Mouse (Mus musculus): ENCODE measurements around the gene Bcl2l1. TPM values are rescaled to one million over a fixed set of nuclear protein-coding genes. Genes with fewer than 3 reads are reported as not detected.

The Bcl2l1 gene
- polyA plus RNA-seq, 1 experiment from 2014 or later = 155 TPM

- H3K9ac ChIP-seq = peak overlapping the region; percentile 94
- ATAC-seq (ENCODE audit: low FRiP score) = peak; percentile 83
- WGBS = 1% methylated on average over 31 of the region's 31 CpGs
- H3K9me3 ChIP-seq (replicated peaks) = no peaks in the 10 kb centered on the region
- H3K4me1 ChIP-seq = peaks cover 43% of the 10 kb centered on the region
- no peaks in the 10 kb centered on the region for H3K36me3 ChIP-seq
- no peaks in the 10 kb centered on the region for H3K27me3 ChIP-seq
- peak overlapping the region; percentile 98 for H3K27ac ChIP-seq
- H3K4me2 ChIP-seq (replicated peaks) = peak overlapping the region; percentile 84
- H3K4me3 ChIP-seq = peak overlapping the region; percentile 70
Observed at GRCm38 (mm10) chr2:152830021-152830921, 1.3 kb downstream of the Bcl2l1 start.

GRCm38 (mm10) chr2:152829367-152829881 lies 2.1 kb downstream of the Bcl2l1 start:
- Histone ChIP-seq H3K27me3 (no peaks in the 10 kb centered on the region), H3K4me3 (peak overlapping the region; percentile 70), H3K4me1 (peaks cover 49% of the 10 kb centered on the region), H3K9me3 (replicated peaks) (no peaks in the 10 kb centered on the region), H3K36me3 (no peaks in the 10 kb centered on the region), H3K27ac (peak overlapping the region; percentile 98; the same call in 1 of the 2 replicates), H3K9ac (peak overlapping the region; percentile 94), H3K4me2 (replicated peaks) (peak overlapping the region; percentile 84)
- 68% methylated on average over 23 of the region's 23 CpGs for WGBS
- ATAC-seq (ENCODE audit: low FRiP score) = no peak

GRCm38 (mm10) chr2:152828532-152828931 lies 3.0 kb downstream of the Bcl2l1 start:
- Histone ChIP-seq H3K27me3 (no peaks in the 10 kb centered on the region), H3K27ac (0 out of 2 replicates have a peak overlapping the region, but pooled peaks have one; percentile 30), H3K36me3 (no peaks in the 10 kb centered on the region), H3K9ac (peak overlapping the region; percentile 94), H3K4me2 (replicated peaks) (peak overlapping the region; percentile 84), H3K4me3 (peak overlapping the region; percentile 70), H3K4me1 (peaks cover 54% of the 10 kb centered on the region), H3K9me3 (replicated peaks) (no peaks in the 10 kb centered on the region)
- no peak for ATAC-seq (ENCODE audit: low FRiP score)
- 39% methylated on average over 1 of the region's 1 CpGs for WGBS

- H3K4me2 ChIP-seq (replicated peaks) = peak overlapping the region; percentile 84
- H3K9ac ChIP-seq = peak overlapping the region; percentile 94; the same call in 1 of the 2 replicates
- no peak for ATAC-seq (ENCODE audit: low FRiP score)
- 67% methylated on average over 4 of the region's 4 CpGs for WGBS
- no peaks in the 10 kb centered on the region for H3K9me3 ChIP-seq (replicated peaks)
- H3K36me3 ChIP-seq = no peaks in the 10 kb centered on the region
- H3K27ac ChIP-seq = no peak overlapping the region
- no peaks in the 10 kb centered on the region for H3K27me3 ChIP-seq
- peaks cover 54% of the 10 kb centered on the region for H3K4me1 ChIP-seq
- H3K4me3 ChIP-seq = peak overlapping the region; percentile 70
Observed at GRCm38 (mm10) chr2:152828011-152828370, 3.5 kb downstream of the Bcl2l1 start.

GRCm38 (mm10) chr2:152827321-152828010 lies 4.1 kb downstream of the Bcl2l1 start:
- H3K9ac ChIP-seq = peak overlapping the region; percentile 94; the same call in 1 of the 2 replicates
- H3K4me3 ChIP-seq = peak overlapping the region; percentile 70
- no peak for ATAC-seq (ENCODE audit: low FRiP score)
- no peaks in the 10 kb centered on the region for H3K27me3 ChIP-seq
- H3K4me1 ChIP-seq = peaks cover 54% of the 10 kb centered on the region
- H3K4me2 ChIP-seq (replicated peaks) = peak overlapping the region; percentile 84
- H3K36me3 ChIP-seq = no peaks in the 10 kb centered on the region
- H3K27ac ChIP-seq = no peak overlapping the region
- 89% methylated on average over 8 of the region's 8 CpGs for WGBS
- H3K9me3 ChIP-seq (replicated peaks) = no peaks in the 10 kb centered on the region

GRCm38 (mm10) chr2:152826481-152826880 lies 5.0 kb downstream of the Bcl2l1 start:
- Histone ChIP-seq H3K4me2 (replicated peaks) (peak overlapping the region; percentile 84), H3K36me3 (peaks cover 6% of the 10 kb centered on the region; the same call in 1 of the 2 replicates), H3K9me3 (replicated peaks) (no peaks in the 10 kb centered on the region), H3K4me1 (peaks cover 59% of the 10 kb centered on the region), H3K4me3 (no peak overlapping the region), H3K27ac (no peak overlapping the region), H3K9ac (no peak overlapping the region), H3K27me3 (no peaks in the 10 kb centered on the region)
- WGBS = 87% methylated on average over 3 of the region's 3 CpGs
- ATAC-seq (ENCODE audit: low FRiP score) = no peak

GRCm38 (mm10) chr2:152825713-152826112 lies 5.8 kb downstream of the Bcl2l1 start:
- peaks cover 6% of the 10 kb centered on the region; the same call in 1 of the 2 replicates for H3K36me3 ChIP-seq
- 0 out of 2 replicates have a peak overlapping the region, but pooled peaks have one; percentile 6 for H3K4me2 ChIP-seq (replicated peaks)
- H3K9ac ChIP-seq = no peak overlapping the region
- no peaks in the 10 kb centered on the region for H3K9me3 ChIP-seq (replicated peaks)
- WGBS = 93% methylated on average over 2 of the region's 2 CpGs
- no peak overlapping the region for H3K4me3 ChIP-seq
- peaks cover 67% of the 10 kb centered on the region for H3K4me1 ChIP-seq
- H3K27me3 ChIP-seq = no peaks in the 10 kb centered on the region
- H3K27ac ChIP-seq = no peak overlapping the region
- no peak for ATAC-seq (ENCODE audit: low FRiP score)

- Histone ChIP-seq H3K27me3 (no peaks in the 10 kb centered on the region), H3K9me3 (replicated peaks) (no peaks in the 10 kb centered on the region), H3K9ac (no peak overlapping the region), H3K36me3 (peaks cover 11% of the 10 kb centered on the region; the same call in 1 of the 2 replicates), H3K4me1 (peaks cover 72% of the 10 kb centered on the region), H3K4me3 (no peak overlapping the region), H3K27ac (no peak overlapping the region), H3K4me2 (replicated peaks) (0 out of 2 replicates have a peak overlapping the region, but pooled peaks have one; percentile 6)
- WGBS = 78% methylated on average over 4 of the region's 4 CpGs
- ATAC-seq (ENCODE audit: low FRiP score) = no peak
Observed at GRCm38 (mm10) chr2:152825168-152825697, 6.3 kb downstream of the Bcl2l1 start.

- H3K4me1 ChIP-seq = peaks cover 76% of the 10 kb centered on the region
- no peaks in the 10 kb centered on the region for H3K27me3 ChIP-seq
- no peak overlapping the region for H3K27ac ChIP-seq
- no peak overlapping the region for H3K4me2 ChIP-seq (replicated peaks)
- H3K4me3 ChIP-seq = no peak overlapping the region
- peaks cover 13% of the 10 kb centered on the region; the same call in 1 of the 2 replicates for H3K36me3 ChIP-seq
- no peak for ATAC-seq (ENCODE audit: low FRiP score)
- H3K9ac ChIP-seq = no peak overlapping the region
- WGBS = 84% methylated on average over 3 of the region's 3 CpGs
- H3K9me3 ChIP-seq (replicated peaks) = no peaks in the 10 kb centered on the region
Observed at GRCm38 (mm10) chr2:152824438-152825167, 6.9 kb downstream of the Bcl2l1 start.

- H3K27ac ChIP-seq = no peak overlapping the region
- whole genome bisulfite sequencing = 100% methylated on average over 1 of the region's 1 CpGs
- peaks cover 72% of the 10 kb centered on the region for H3K4me1 ChIP-seq
- no peak overlapping the region for H3K4me2 ChIP-seq (replicated peaks)
- H3K36me3 ChIP-seq = peaks cover 22% of the 10 kb centered on the region
- no peaks in the 10 kb centered on the region for H3K9me3 ChIP-seq (replicated peaks)
- H3K4me3 ChIP-seq = no peak overlapping the region
- no peaks in the 10 kb centered on the region for H3K27me3 ChIP-seq
- H3K9ac ChIP-seq = no peak overlapping the region
- no peak for ATAC-seq (ENCODE audit: low FRiP score)
Observed at GRCm38 (mm10) chr2:152823770-152824169, 7.8 kb downstream of the Bcl2l1 start.

- Histone ChIP-seq H3K36me3 (peaks cover 24% of the 10 kb centered on the region), H3K4me1 (peaks cover 70% of the 10 kb centered on the region), H3K9me3 (replicated peaks) (no peaks in the 10 kb centered on the region), H3K27ac (no peak overlapping the region), H3K4me2 (replicated peaks) (no peak overlapping the region), H3K9ac (no peak overlapping the region), H3K27me3 (no peaks in the 10 kb centered on the region), H3K4me3 (no peak overlapping the region)
- no peak for ATAC-seq (ENCODE audit: low FRiP score)
Observed at GRCm38 (mm10) chr2:152821566-152821965, 10.0 kb downstream of the Bcl2l1 start.

Measured in hindbrain, embryonic 12.5 days (tissue).